Mouse (Mus musculus): Measurements from ENCODE around the gene Ap1b1. TPM values are rescaled to one million over a fixed set of nuclear protein-coding genes. Genes with fewer than 3 reads are reported as not detected.

The Ap1b1 gene
- polyA plus RNA-seq, 1 experiment from 2014 or later, result 127 TPM

GRCm38 (mm10) chr11:5057541-5057855 lies 70.9 kb downstream of the Ap1b1 start:
- Histone ChIP-seq H3K79me2 (ENCODE audit: inconsistent target) (no peaks in the 10 kb centered on the region; the same call in 1 of the 2 replicates), H3K36me3 (ENCODE audit: inconsistent target) (no peaks in the 10 kb centered on the region), H3K4me3 (ENCODE audit: inconsistent target) (no peak overlapping the region), H3K27ac (no peak overlapping the region)
- WGBS (ENCODE audit: missing documents), result 47% methylated on average over 8 of the region's 8 CpGs

- Histone ChIP-seq H3K4me3 (ENCODE audit: inconsistent target) (no peak within 1 kb of the TSS), H3K36me3 (ENCODE audit: inconsistent target) (no peaks in the 10 kb centered on the region), H3K27ac (no peak within 1 kb of the TSS), H3K79me2 (ENCODE audit: inconsistent target) (no peaks in the 10 kb centered on the region; the same call in 1 of the 2 replicates)
- WGBS (ENCODE audit: missing documents), result 2% methylated on average over 67 of the region's 77 CpGs
Measured at GRCm38 (mm10) chr11:5057856-5058641, 71.4 kb downstream of the Ap1b1 start, which contains the start of gene Rasl10a. TSS of gene Rasl10a (plus strand) at chr11:5058128.

GRCm38 (mm10) chr11:5058783-5059182 lies 72.2 kb downstream of the Ap1b1 start:
- 39% methylated on average over 8 of the region's 9 CpGs for WGBS (ENCODE audit: missing documents)
- Histone ChIP-seq H3K4me3 (ENCODE audit: inconsistent target) (no peak overlapping the region), H3K27ac (no peak overlapping the region), H3K79me2 (ENCODE audit: inconsistent target) (peaks cover 3% of the 10 kb centered on the region; the same call in 1 of the 2 replicates), H3K36me3 (ENCODE audit: inconsistent target) (no peaks in the 10 kb centered on the region)

- Histone ChIP-seq H3K4me3 (ENCODE audit: inconsistent target) (no peak overlapping the region), H3K36me3 (ENCODE audit: inconsistent target) (no peaks in the 10 kb centered on the region), H3K27ac (no peak overlapping the region), H3K79me2 (ENCODE audit: inconsistent target) (peaks cover 8% of the 10 kb centered on the region; the same call in 1 of the 2 replicates)
- WGBS (ENCODE audit: missing documents), result 46% methylated on average over 13 of the region's 14 CpGs
Measured at GRCm38 (mm10) chr11:5059230-5059629, 72.6 kb downstream of the Ap1b1 start.

GRCm38 (mm10) chr11:5059704-5060156 lies 73.1 kb downstream of the Ap1b1 start:
- no peak overlapping the region for H3K27ac ChIP-seq
- no peaks in the 10 kb centered on the region for H3K36me3 ChIP-seq (ENCODE audit: inconsistent target)
- WGBS (ENCODE audit: missing documents), result 28% methylated on average over 27 of the region's 27 CpGs
- peaks cover 13% of the 10 kb centered on the region; the same call in 1 of the 2 replicates for H3K79me2 ChIP-seq (ENCODE audit: inconsistent target)
- H3K4me3 ChIP-seq (ENCODE audit: inconsistent target), result no peak overlapping the region

GRCm38 (mm10) chr11:5060756-5061412 lies 74.3 kb downstream of the Ap1b1 start:
- Histone ChIP-seq H3K79me2 (ENCODE audit: inconsistent target) (peaks cover 14% of the 10 kb centered on the region; the same call in 1 of the 2 replicates), H3K4me3 (ENCODE audit: inconsistent target) (no peak overlapping the region), H3K36me3 (ENCODE audit: inconsistent target) (no peaks in the 10 kb centered on the region), H3K27ac (no peak overlapping the region)
- WGBS (ENCODE audit: missing documents), result 80% methylated on average over 25 of the region's 28 CpGs

- H3K36me3 ChIP-seq (ENCODE audit: inconsistent target), result no peaks in the 10 kb centered on the region
- H3K27ac ChIP-seq, result no peak overlapping the region
- H3K4me3 ChIP-seq (ENCODE audit: inconsistent target), result no peak overlapping the region
- peaks cover 14% of the 10 kb centered on the region; the same call in 1 of the 2 replicates for H3K79me2 ChIP-seq (ENCODE audit: inconsistent target)
- 7% methylated on average over 62 of the region's 62 CpGs for whole genome bisulfite sequencing (ENCODE audit: missing documents)
Measured at GRCm38 (mm10) chr11:5061413-5062139, 75.0 kb downstream of the Ap1b1 start.

GRCm38 (mm10) chr11:5062326-5062725 lies 75.7 kb downstream of the Ap1b1 start:
- no peaks in the 10 kb centered on the region for H3K36me3 ChIP-seq (ENCODE audit: inconsistent target)
- WGBS (ENCODE audit: missing documents), result 38% methylated on average over 13 of the region's 13 CpGs
- H3K79me2 ChIP-seq (ENCODE audit: inconsistent target), result peaks cover 14% of the 10 kb centered on the region; the same call in 1 of the 2 replicates
- H3K27ac ChIP-seq, result no peak overlapping the region
- H3K4me3 ChIP-seq (ENCODE audit: inconsistent target), result no peak overlapping the region

- Histone ChIP-seq H3K27ac (no peak overlapping the region), H3K36me3 (ENCODE audit: inconsistent target) (no peaks in the 10 kb centered on the region), H3K79me2 (ENCODE audit: inconsistent target) (peaks cover 14% of the 10 kb centered on the region; the same call in 1 of the 2 replicates), H3K4me3 (ENCODE audit: inconsistent target) (no peak overlapping the region)
- 83% methylated on average over 12 of the region's 13 CpGs for WGBS (ENCODE audit: missing documents)
Measured at GRCm38 (mm10) chr11:5062860-5063505, 76.4 kb downstream of the Ap1b1 start.

- Histone ChIP-seq H3K36me3 (ENCODE audit: inconsistent target) (0 out of 2 replicates have a peak, but pooled peaks cover 5% of the 10 kb centered on the region), H3K27ac (no peak overlapping the region)
- 79% methylated on average over 29 of the region's 31 CpGs for WGBS (ENCODE audit: missing documents)
Measured at GRCm38 (mm10) chr11:5063561-5064281, 77.1 kb downstream of the Ap1b1 start.

GRCm38 (mm10) chr11:5064282-5065055 lies 77.8 kb downstream of the Ap1b1 start:
- H3K36me3 ChIP-seq (ENCODE audit: inconsistent target), result peaks cover 12% of the 10 kb centered on the region; the same call in 1 of the 2 replicates
- peak overlapping the region; percentile 52 for H3K4me3 ChIP-seq (ENCODE audit: inconsistent target)
- 27% methylated on average over 34 of the region's 38 CpGs for WGBS (ENCODE audit: missing documents)
- peaks cover 14% of the 10 kb centered on the region; the same call in 1 of the 2 replicates for H3K79me2 ChIP-seq (ENCODE audit: inconsistent target)
- H3K27ac ChIP-seq, result no peak overlapping the region

More at GRCm38 (mm10) chr11:5063561-5064281, 77.1 kb downstream of the Ap1b1 start:
- Histone ChIP-seq H3K79me2 (ENCODE audit: inconsistent target) (peaks cover 14% of the 10 kb centered on the region; the same call in 1 of the 2 replicates), H3K4me3 (ENCODE audit: inconsistent target) (no peak overlapping the region; the same call in 1 of the 2 replicates)

GRCm38 (mm10) chr11:5065056-5065821 lies 78.6 kb downstream of the Ap1b1 start, which contains the start of gene Gas2l1:
TSS of gene Gas2l1 (minus strand) at chr11:5065327.
- peaks cover 18% of the 10 kb centered on the region; the same call in 1 of the 2 replicates for H3K36me3 ChIP-seq (ENCODE audit: inconsistent target)
- peak within 1 kb of the TSS; percentile 52 for H3K4me3 ChIP-seq (ENCODE audit: inconsistent target)
- H3K27ac ChIP-seq, result peak within 1 kb of the TSS; percentile 81
- 2% methylated on average over 48 of the region's 50 CpGs for WGBS (ENCODE audit: missing documents)
- peaks cover 14% of the 10 kb centered on the region; the same call in 1 of the 2 replicates for H3K79me2 ChIP-seq (ENCODE audit: inconsistent target)

Measured in macrophage (primary cell).